Mouse (Mus musculus): ENCODE measurements around the gene Crispld2.

- TF ChIP-seq POLR2A (IDR thresholded peaks at IDR 0.05; ENCODE audit: borderline replicate concordance, insufficient read depth, low read length), result no peak
- no peak for TF ChIP-seq CTCF (IDR thresholded peaks at IDR 0.05; ENCODE audit: borderline replicate concordance, insufficient read depth, low read depth, low read length)
Measured at GRCm38 (mm10) chr8:119997266-119997665, 5.0 kb downstream of the Crispld2 start.

Data from cerebellum, adult 2 months (tissue).